Mouse (Mus musculus): Measurements from ENCODE around the gene Idi1.

DNA sequence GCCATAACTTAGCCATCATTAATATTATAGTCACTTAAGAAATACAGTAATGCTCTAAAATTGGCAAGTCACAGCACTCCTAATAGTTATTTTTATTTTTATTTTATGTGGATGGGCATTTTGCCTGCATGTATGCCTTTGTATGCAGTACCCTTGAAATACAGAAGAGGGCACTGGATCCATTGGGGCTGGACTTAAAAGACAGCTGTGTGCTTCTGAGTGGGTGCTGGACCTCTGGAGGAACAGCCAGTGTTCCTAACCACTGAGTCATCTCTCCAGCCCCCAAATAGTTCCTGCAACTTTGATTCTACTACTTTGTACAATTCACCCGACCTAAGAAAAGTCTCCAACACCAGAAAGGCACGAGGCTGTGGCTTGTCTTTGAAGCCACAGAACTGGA, 37.6 kb upstream of the Idi1 start:
- TF ChIP-seq POLR2A (IDR thresholded peaks at IDR 0.05; ENCODE audit: insufficient read depth, low read length) (no peak), CTCF (IDR thresholded peaks at IDR 0.05; ENCODE audit: low read depth, low read length) (no peak)
